ENCODE assay signal across 8 mouse cellular contexts in the genomic region with DNA sequence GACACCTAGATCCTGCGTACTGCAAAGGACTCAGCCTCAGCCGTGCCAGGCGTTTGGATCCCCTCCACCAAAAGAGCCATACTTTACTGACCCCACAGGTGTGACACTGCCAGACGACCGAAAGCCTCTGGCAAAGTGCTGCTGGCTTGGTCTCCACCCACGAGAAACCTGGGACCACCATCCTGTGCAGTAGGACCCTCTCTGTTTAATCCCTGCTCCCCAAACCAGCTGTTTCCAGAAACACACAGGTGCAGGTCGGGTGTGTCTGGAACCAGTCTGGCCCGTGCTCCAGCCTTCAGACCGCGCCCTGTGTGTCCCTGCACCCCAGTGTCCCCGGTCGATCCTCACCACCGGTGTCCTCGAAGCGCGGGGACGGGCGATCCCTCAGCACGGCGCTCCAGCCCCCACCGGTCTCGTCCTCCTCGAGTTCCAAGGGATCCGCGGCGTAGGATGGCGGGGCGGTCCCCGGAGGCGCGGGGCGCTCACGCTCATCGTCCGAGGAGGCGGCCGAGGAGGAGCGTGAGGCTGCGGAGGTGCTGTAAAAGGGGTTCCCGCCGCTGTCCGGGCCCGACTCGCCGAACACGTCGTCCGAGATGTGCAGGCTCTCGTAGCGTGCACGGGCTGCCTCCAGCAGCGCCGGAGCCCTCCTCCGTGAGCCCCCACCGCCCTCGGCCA. TPM values are rescaled to one million over a fixed set of nuclear protein-coding genes. Genes with fewer than 3 reads are reported as not detected.
DNase-seq lines count a peak whose midpoint lies in the region; ATAC-seq and TF ChIP-seq lines count a peak whose summit lies in the region.

No protein-coding gene starts in this region.

- DNase-seq in right cerebral cortex, adult 18-20 months: peak; percentile 61
- no peak for DNase-seq in right cerebral cortex, postnatal 36 days (ENCODE audit: low spot score in 2 of 2)
- DNase-seq in kidney, adult 2 months: no peak
- peak; percentile 51 for DNase-seq in midbrain, embryonic 10.5 days (ENCODE audit: low spot score)
- peak; percentile 6 for DNase-seq in thymus, adult 2 months
- no peak for DNase-seq in adipocyte (ENCODE audit: low spot score)

- peak overlapping the region; percentile 83 for H3K9ac ChIP-seq in forebrain, embryonic 13.5 days

- H3K9me3 ChIP-seq in forebrain, embryonic 13.5 days (replicated peaks): no peaks in the 10 kb centered on the region
- no peaks in the 10 kb centered on the region for H3K9me3 ChIP-seq in midbrain, embryonic 10.5 days (replicated peaks)

- under 1% methylated on average over 55 of the region's 56 CpGs for whole genome bisulfite sequencing in forebrain, embryonic 13.5 days
- 2% methylated on average over 56 of the region's 56 CpGs for WGBS in kidney, adult 2 months
- WGBS in midbrain, embryonic 10.5 days: 1% methylated on average over 56 of the region's 56 CpGs
- 4% methylated on average over 56 of the region's 56 CpGs for WGBS in thymus, adult 2 months

- no peak for TF ChIP-seq CTCF in kidney, adult 2 months (conservative IDR thresholded peaks at IDR 0.05; ENCODE audit: insufficient read depth, insufficient read length, low read depth, low read length)
- no peak for TF ChIP-seq CTCF in thymus, adult 2 months (IDR thresholded peaks at IDR 0.05; ENCODE audit: borderline replicate concordance, control insufficient read depth, extremely low read depth, insufficient read depth, low read length, poor library complexity)

- no peaks in the 10 kb centered on the region for H3K36me3 ChIP-seq in forebrain, embryonic 13.5 days (ENCODE audit: poor library complexity, severe bottlenecking)
- no peaks in the 10 kb centered on the region for H3K36me3 ChIP-seq in kidney, adult 2 months (ENCODE audit: control insufficient read depth, insufficient read depth, low read length)
- no peaks in the 10 kb centered on the region for H3K36me3 ChIP-seq in midbrain, embryonic 10.5 days
- no peaks in the 10 kb centered on the region for H3K36me3 ChIP-seq in thymus, adult 2 months (ENCODE audit: control insufficient read depth, insufficient read depth, low read length)

- H3K27ac ChIP-seq in brown adipose tissue, adult 24 weeks (replicated peaks; ENCODE audit: low read depth, low read length): no peak overlapping the region
- peak overlapping the region; percentile 19; the same call in 1 of the 2 replicates for H3K27ac ChIP-seq in forebrain, embryonic 13.5 days
- H3K27ac ChIP-seq in kidney, adult 2 months (ENCODE audit: insufficient read depth, low read depth, low read length): no peak overlapping the region
- H3K27ac ChIP-seq in midbrain, embryonic 10.5 days (replicated peaks): peak overlapping the region; percentile 81
- H3K27ac ChIP-seq in thymus, adult 2 months (ENCODE audit: control insufficient read depth, insufficient read depth, low read length): no peak overlapping the region

- ATAC-seq in forebrain, embryonic 13.5 days: peak; percentile 31

- H3K4me1 ChIP-seq in brown adipose tissue, adult 24 weeks (ENCODE audit: control insufficient read depth, insufficient read depth, insufficient read length, low read length): no peaks in the 10 kb centered on the region
- H3K4me1 ChIP-seq in forebrain, embryonic 13.5 days: peaks cover 46% of the 10 kb centered on the region
- H3K4me1 ChIP-seq in kidney, adult 2 months (ENCODE audit: control insufficient read depth, insufficient read depth, low read length): no peaks in the 10 kb centered on the region
- peaks cover 45% of the 10 kb centered on the region for H3K4me1 ChIP-seq in midbrain, embryonic 10.5 days
- peaks cover 8% of the 10 kb centered on the region; the same call in 1 of the 2 replicates for H3K4me1 ChIP-seq in thymus, adult 2 months (replicated peaks; ENCODE audit: control insufficient read depth, insufficient read depth, low read length)

- peaks cover 20% of the 10 kb centered on the region for H3K27me3 ChIP-seq in forebrain, embryonic 13.5 days
- peaks cover 3% of the 10 kb centered on the region; the same call in 1 of the 2 replicates for H3K27me3 ChIP-seq in kidney, adult 2 months (replicated peaks; ENCODE audit: control insufficient read depth, insufficient read depth, low read length)
- peaks cover 27% of the 10 kb centered on the region for H3K27me3 ChIP-seq in midbrain, embryonic 10.5 days (ENCODE audit: low read depth, poor library complexity, severe bottlenecking)
- peaks cover 13% of the 10 kb centered on the region for H3K27me3 ChIP-seq in thymus, adult 2 months (ENCODE audit: control insufficient read depth, insufficient read depth, low read length)

- H3K4me2 ChIP-seq in forebrain, embryonic 13.5 days: peak overlapping the region; percentile 94

- peak overlapping the region; percentile 49 for H3K4me3 ChIP-seq in brown adipose tissue, adult 24 weeks (ENCODE audit: insufficient read depth, low read depth, low read length)
- H3K4me3 ChIP-seq in forebrain, embryonic 13.5 days: peak overlapping the region; percentile 74
- H3K4me3 ChIP-seq in kidney, adult 2 months (ENCODE audit: insufficient read depth, low read depth, low read length): peak overlapping the region; percentile 43
- H3K4me3 ChIP-seq in midbrain, embryonic 10.5 days: peak overlapping the region; percentile 79
- peak overlapping the region; percentile 15 for H3K4me3 ChIP-seq in thymus, adult 2 months (ENCODE audit: control insufficient read depth, insufficient read depth, low read length)

- TF ChIP-seq POLR2A in kidney, adult 2 months (IDR thresholded peaks at IDR 0.05; ENCODE audit: low read depth, low read length): no peak
- TF ChIP-seq POLR2A in thymus, adult 2 months (IDR thresholded peaks at IDR 0.05; ENCODE audit: control insufficient read depth, extremely low read depth, insufficient read depth, low read length, poor library complexity): no peak

RNA-seq across cellular contexts. Expression of a gene that starts 5.9 kb away (rescaled TPM):
- not detected in 2 replicates for polyA plus RNA-seq in brown adipose tissue, adult 24 weeks (2012; ENCODE audit: insufficient read depth, insufficient read length, missing spikeins)
- polyA plus RNA-seq in forebrain, embryonic 13.5 days (2015; fragmentation: Nextera tagmentation; extraction: Ambion mirVana): 5.9 and 6.3 TPM in 2 replicates
- 0.39 and 0.41 TPM in 2 replicates for polyA plus RNA-seq in kidney, adult 2 months (2012; rRNA removed)
- 2.1 and 2.3 TPM in 2 replicates for polyA plus RNA-seq in midbrain, embryonic 10.5 days (2016; fragmentation: Nextera tagmentation; extraction: Ambion mirVana)
- 0.22 and 0.68 TPM in 2 replicates for polyA plus RNA-seq in thymus, adult 2 months (2012; rRNA removed)

Comparison
In these comparisons a context has a peak if more than half of its experiments do, and no peak if none do; other contexts are left out.
1. DNase-seq: peak in right cerebral cortex, adult 18-20 months (single experiment), midbrain, embryonic 10.5 days (single experiment) and thymus, adult 2 months (single experiment); none in right cerebral cortex, postnatal 36 days (0 of 2), kidney, adult 2 months (single experiment) and adipocyte (single experiment).
2. H3K27ac ChIP-seq: peak in forebrain, embryonic 13.5 days (single experiment) and midbrain, embryonic 10.5 days (single experiment); none in brown adipose tissue, adult 24 weeks (single experiment), kidney, adult 2 months (single experiment) and thymus, adult 2 months (single experiment).
3. H3K4me3 ChIP-seq: peak in every context shown above with its lines; median percentile 79 in midbrain, embryonic 10.5 days; 74 in forebrain, embryonic 13.5 days; 49 in brown adipose tissue, adult 24 weeks; 43 in kidney, adult 2 months; 15 in thymus, adult 2 months.